Mouse (Mus musculus): ENCODE measurements at regions not wholly inside any gene's neighbourhood (a gene's known extent, or its start where the extent isn't known, plus 50 kb on each side); places are given as distances from the start of the nearest gene placed in this dataset.

- TF ChIP-seq CTCF (IDR thresholded peaks at IDR 0.05; ENCODE audit: low read depth, low read length) (no peak), POLR2A (IDR thresholded peaks at IDR 0.05; ENCODE audit: borderline replicate concordance, low read depth, low read length) (no peak)
Observed at GRCm38 (mm10) chr4:143038626-143039025, 174.2 kb downstream of the Prdm2 start.
